Mouse (Mus musculus) c-Kit-positive CD71-positive TER-119-positive erythroid progenitor cells, embryonic 14.5 days (primary cell): ENCODE results near the gene Ddx5.
"Not testable (repeated sequence)": the region's sequence is repeated elsewhere in the genome, so short reads cannot be mapped to it uniquely, and the experiment has no call there.

Experiments
- DNase-seq: peaks from one replicate; pipeline ENCODE4 v3.0.0-alpha.2; 2013; ENCODE audit warnings: low spot score

The Ddx5 gene

DNA sequence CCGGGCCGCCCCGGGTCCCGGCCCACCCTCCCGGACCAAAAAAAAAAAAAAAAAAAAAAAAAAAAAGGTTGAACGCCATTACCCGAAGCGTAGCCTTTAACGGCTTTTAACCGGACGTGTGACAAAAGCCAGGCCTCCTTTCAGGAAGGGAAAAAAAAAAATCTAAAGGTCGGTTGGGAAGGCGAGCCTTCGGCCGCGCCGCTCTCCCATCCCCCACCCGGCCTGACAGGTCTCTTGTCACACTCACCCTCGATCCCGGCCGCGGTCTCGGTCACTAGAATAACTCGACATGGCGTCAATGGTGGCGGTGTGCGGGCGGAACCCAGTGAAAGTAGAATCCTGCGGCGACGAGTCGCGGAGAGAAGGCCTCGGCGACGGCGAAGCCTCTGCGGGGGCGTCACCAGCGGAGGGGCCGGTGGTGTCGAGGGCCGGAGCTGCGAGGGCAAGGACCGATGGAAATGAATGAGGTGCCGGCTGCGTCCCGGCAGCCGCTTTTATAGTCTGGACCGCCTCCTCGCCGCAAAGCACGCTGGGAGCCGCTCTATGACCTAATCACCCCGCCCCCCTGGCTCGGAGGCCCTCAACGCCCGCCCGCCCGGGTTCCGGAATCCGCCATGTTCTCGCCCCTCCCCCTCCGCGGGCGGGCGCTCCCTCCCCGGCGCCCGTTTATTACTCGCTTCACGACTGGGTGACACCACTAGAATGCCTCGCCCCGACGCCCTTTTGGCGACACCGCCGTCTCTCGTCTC lies 785 bp downstream of the Ddx5 start:
- peak; percentile 96 for DNase-seq

GRCm38 (mm10) chr11:106787131-106788025 lies 1.6 kb downstream of the Ddx5 start:
- DNase-seq, result peak; percentile 82

DNA sequence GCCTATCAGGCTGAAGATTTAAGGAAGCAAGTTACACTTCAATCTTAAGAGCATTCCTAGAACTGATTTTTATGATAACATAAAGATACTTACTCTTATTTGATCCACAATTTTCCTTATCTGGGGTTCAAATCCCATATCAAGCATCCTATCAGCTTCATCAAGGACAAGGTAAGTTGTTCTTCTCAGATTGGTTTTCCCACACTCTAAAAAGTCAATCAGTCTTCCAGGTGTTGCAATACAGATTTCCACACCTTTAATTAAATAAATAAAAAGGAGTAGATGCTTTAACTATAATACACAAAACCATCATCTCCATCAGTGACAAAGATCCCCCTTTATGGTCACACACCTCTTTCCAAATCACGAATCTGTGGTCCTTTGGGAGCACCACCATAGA lies 3.9 kb downstream of the Ddx5 start:
- DNase-seq, result no peak

- DNase-seq, result no peak
These were observed 4.5 kb downstream of the Ddx5 start for GRCm38 (mm10) chr11:106784476-106784875.

GRCm38 (mm10) chr11:106782841-106783764 lies 5.9 kb downstream of the Ddx5 start:
- DNase-seq, result no peak

- DNase-seq, result not testable (repeated sequence)
These were observed 6.7 kb downstream of the Ddx5 start for GRCm38 (mm10) chr11:106782271-106782670.

- no peak for DNase-seq
These were observed 8.3 kb downstream of the Ddx5 start for GRCm38 (mm10) chr11:106780590-106781220.

DNA sequence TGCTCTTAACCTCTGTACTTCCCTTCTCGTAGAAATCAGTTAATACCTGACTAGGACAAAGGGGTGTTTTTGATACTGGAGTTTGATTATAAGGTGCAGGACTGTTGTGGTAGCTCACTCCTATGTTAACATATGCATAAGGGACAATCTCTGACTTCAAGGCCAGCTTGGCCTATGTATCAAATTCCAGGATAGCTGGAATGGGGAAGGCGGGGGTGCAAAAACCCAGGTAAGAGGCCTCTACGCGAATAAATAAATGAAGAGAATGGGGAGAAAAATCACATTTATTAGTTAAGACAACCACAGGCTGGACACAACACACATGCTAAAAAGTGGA lies 8.9 kb downstream of the Ddx5 start:
- DNase-seq, result no peak

GRCm38 (mm10) chr11:106779388-106780088 lies 9.4 kb downstream of the Ddx5 start, which contains the start of gene Polg2:
Gene Polg2, minus strand, starts transcription at chr11:106779537.
- DNase-seq, result peak; percentile 90

- DNase-seq, result peak; percentile 52
These were observed 10.2 kb downstream of the Ddx5 start for GRCm38 (mm10) chr11:106778589-106779387.

DNA sequence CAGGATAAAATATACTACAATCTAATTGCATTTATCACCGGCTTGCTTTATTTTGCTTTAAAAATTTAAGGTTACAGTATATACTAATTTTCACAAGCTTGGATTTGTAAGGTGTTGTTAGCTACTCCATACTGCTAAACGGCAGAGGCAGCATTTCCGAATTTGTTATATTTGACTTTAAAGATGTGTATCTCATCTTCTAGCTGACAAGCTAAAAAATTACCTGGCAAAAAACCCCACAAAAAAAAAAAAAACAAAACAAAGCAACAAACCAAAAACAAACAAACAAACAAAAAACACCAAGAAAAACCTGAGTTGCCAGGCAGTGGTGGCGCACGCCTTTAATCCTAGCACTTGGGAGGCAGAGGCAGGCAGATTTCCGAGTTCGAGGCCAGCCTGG lies 10.9 kb downstream of the Ddx5 start:
- DNase-seq, result no peak

DNA sequence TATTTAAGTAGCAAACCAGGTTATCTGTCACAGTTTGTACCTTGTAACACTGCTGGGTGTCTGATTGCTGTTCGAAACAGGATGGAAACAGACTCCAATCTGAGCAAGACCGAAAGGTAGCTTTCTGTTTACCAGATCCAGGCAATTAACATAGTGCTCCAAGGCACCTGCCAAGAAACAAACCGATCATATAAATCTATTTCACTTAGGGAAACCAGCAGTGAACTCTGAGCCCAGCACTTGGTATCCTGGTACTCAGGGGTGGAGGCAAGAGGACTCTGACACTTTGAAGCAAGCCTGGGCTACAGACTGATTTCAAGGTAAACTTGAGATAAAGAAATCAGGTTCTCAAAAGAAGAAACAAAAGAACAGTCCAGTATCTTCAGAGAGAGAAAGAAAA lies 11.6 kb downstream of the Ddx5 start:
- no peak for DNase-seq

DNA sequence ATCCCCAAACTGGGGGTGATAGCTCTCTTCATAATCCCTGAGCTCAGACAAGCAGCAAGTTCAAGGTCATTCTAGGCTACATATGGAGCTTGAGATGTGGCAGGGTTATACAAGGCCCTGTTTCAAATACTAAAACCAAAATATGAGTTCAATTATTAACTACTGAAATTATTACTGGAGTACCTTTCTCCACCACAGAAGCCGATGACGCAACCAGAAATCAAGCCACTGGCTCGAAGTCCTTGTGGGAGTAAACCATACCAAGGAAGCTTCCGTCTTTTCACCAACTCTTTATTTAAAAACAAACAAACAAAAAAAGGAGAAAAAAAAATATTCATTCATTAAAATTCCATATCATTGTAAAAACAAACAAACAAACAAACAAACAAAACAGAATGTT lies 12.0 kb downstream of the Ddx5 start:
- no peak for DNase-seq

GRCm38 (mm10) chr11:106773061-106773460 lies 15.9 kb downstream of the Ddx5 start:
- no peak for DNase-seq

DNA sequence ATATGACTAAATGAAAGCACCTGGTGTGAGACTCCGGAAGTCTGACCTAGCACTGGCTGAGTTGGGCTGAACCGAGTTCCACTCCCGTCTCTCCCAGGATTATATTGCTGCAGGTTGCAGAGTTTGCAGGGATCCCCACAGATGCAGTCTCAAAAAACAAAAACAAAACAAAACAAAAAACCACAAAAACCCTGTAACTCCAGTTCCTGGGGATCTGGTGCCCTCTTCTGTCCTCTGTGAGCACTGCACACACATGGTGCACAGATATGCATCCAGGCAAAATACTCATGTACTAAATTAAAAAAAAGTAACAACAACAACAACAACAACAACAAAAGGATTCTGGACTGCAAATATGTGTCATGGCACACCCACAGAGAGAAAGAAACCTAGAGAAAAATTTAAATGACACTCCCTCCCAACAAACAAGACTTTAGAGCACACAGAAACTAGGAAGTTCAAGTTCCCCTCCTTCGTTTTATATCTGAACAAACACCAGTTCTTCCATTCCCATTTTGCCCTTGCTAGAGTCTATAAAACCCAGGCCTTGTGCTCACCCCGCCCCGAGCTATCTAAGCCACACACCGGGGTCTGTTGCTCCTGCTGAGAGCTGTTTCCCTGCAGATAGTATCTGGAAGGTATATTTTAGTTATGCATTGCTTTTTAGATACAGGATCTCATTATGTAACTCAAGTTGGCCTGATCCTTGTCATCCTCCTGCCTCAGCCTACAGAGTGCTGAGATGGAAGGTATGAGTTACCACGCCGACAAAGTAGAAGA lies 18.6 kb downstream of the Ddx5 start:
- DNase-seq, result no peak

DNA sequence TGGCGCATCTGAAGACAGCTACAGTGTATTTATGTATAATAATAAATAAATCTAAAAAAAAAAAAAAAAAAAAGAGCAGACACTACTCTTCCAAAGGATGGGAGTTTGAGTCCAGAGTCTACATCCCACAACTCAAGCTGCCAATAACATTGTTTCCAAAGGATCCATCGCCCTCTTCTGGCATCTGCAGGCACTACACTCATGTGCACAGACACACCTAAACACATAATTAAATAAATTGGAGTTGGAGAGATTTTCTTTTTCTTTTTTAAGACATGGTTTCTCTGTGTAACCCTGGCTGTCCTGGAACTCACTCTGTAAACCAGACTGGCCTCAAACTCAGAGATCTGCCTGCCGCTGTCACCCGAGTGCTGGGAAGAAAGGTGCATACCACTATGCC lies 21.5 kb downstream of the Ddx5 start:
- DNase-seq, result no peak

GRCm38 (mm10) chr11:106766611-106767162 lies 22.3 kb downstream of the Ddx5 start:
- no peak for DNase-seq

DNA sequence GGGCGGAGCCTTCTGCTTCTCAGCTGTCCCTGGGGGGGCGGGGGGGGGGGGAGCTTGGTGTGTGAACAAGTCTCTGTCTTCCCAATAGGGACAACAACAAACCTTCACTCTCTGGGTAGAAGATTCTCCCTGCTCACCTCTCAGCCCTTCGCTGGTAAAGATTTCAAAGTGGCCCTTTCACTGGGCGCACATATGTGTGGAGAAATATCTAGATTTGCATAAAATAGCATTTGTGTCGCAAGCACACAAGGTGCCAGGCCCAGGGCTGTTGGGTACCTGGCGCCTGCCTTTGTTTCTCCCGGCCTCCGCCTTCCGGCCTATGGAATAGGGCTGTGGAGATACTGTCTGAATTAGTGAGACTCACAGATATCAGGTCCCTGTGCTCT lies 26.2 kb downstream of the Ddx5 start:
- no peak for DNase-seq

DNA sequence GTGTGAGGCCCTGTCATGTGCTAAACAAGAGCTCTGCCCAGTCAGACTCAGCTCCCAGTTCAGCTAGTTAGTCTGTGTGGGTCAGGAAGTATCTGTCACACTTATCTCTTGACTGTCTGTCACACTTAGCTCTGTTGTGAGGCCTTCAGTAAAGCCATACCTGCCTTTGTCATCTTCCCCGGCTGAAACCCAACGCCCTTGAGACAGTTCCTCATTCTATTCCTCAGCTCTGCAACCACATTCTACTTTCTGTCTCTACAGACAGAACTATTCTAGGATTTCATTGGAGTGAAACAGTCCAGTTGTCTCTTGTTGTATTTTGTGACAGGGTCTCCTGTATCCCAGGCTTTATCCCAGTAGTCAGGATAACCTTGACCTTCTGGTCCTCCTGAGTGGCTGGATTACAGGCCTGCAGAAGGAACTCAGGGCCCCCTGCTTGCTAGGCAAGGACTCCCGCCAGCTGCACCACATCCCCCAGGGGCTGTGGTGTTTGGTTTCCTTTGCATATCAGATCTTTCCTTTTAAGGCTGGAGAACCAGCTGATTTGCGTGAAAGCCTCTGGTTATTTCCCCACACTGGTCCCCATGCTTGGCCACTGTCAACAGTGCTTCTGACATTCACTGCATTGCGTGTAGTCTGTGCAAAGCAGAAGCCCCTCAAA lies 26.7 kb downstream of the Ddx5 start:
- no peak for DNase-seq
